Mouse (Mus musculus) MEL (cell line): Measurements from ENCODE around the gene Ppp1r32. TPM values are rescaled to one million over a fixed set of nuclear protein-coding genes. Genes with fewer than 3 reads are reported as not detected.

Experiments used
- DNase-seq: peaks from one replicate; pipeline ENCODE4 v3.0.0; 2011; ENCODE audit warnings: low read depth, low spot score
- H3K27ac ChIP-seq: 2 replicates; pipeline ENCODE4 v1.5.1; 2012; ENCODE audit warnings: low read depth, mild to moderate bottlenecking, control low read depth, low read length, moderate library complexity; ENCODE audit not compliant: control insufficient read depth
- H3K27me3 ChIP-seq, 2 experiments: fragments of 150-350 bp in 1 of 2; sonication (generic) in 1 of 2; 2 replicates each; pipeline ENCODE4 v1.6.1; 2012; ENCODE audit warnings: low read length in 2 of 2, mild to moderate bottlenecking in 2 of 2, improper control_type of control experiment in 1 of 2, moderate library complexity in 1 of 2; ENCODE audit not compliant: insufficient read depth in 2 of 2, control insufficient read depth in 1 of 2
- H3K36me3 ChIP-seq, 2 experiments: 2 replicates each; pipeline ENCODE4 v1.6.1; 2012 to 2014; ENCODE audit warnings: low read length in 2 of 2, improper control_type of control experiment in 1 of 2, inconsistent platforms in 1 of 2, mild to moderate bottlenecking in 1 of 2; ENCODE audit not compliant: insufficient read depth in 2 of 2, control insufficient read depth in 1 of 2
- H3K4me1 ChIP-seq, 2 experiments: fragments of 150-350 bp in 1 of 2; sonication (generic) in 1 of 2; 2 replicates each; pipeline ENCODE4 v1.6.1; 2012; ENCODE audit warnings: low read length in 2 of 2, improper control_type of control experiment in 1 of 2, mild to moderate bottlenecking in 1 of 2; ENCODE audit not compliant: insufficient read depth in 2 of 2, control insufficient read depth in 1 of 2
- H3K4me3 ChIP-seq, 2 experiments: fragments of 150-350 bp in 1 of 2; sonication (generic) in 1 of 2; 2 replicates each; pipeline ENCODE4 v1.5.1; 2012; ENCODE audit warnings: low read depth in 2 of 2, low read length in 2 of 2, mild to moderate bottlenecking in 2 of 2, moderate library complexity in 2 of 2, control low read depth in 1 of 2, improper control_type of control experiment in 1 of 2; ENCODE audit not compliant: control insufficient read depth in 1 of 2, insufficient read depth in 1 of 2
- H3K79me2 ChIP-seq: 2 replicates; pipeline ENCODE4 v1.6.1; 2012; ENCODE audit warnings: mild to moderate bottlenecking, low read length, moderate library complexity; ENCODE audit not compliant: control insufficient read depth, poor library complexity, insufficient read depth
- H3K9ac ChIP-seq: 2 replicates; pipeline ENCODE4 v1.6.1; 2012; ENCODE audit warnings: low read depth, mild to moderate bottlenecking, control low read depth, low read length, moderate library complexity; ENCODE audit not compliant: control insufficient read depth, poor library complexity, severe bottlenecking
- H3K9me3 ChIP-seq: fragments of 150-350 bp; sonication (generic); replicated peaks from 2 replicates; pipeline ENCODE4 v1.6.1; 2012; ENCODE audit warnings: mild to moderate bottlenecking, low read length, improper control_type of control experiment, moderate library complexity; ENCODE audit not compliant: insufficient read depth
- BHLHE40 ChIP-seq: IDR thresholded peaks from 2 replicates; pipeline ENCODE4 v1.6.1; 2012; ENCODE audit warnings: low read depth, mild to moderate bottlenecking, inconsistent platforms, low read length, improper control_type of control experiment, borderline replicate concordance
- CHD2 ChIP-seq: IDR thresholded peaks from 2 replicates; pipeline ENCODE4 v1.6.1; 2011; ENCODE audit warnings: low read length, improper control_type of control experiment
- E2F4 ChIP-seq: IDR thresholded peaks from 2 replicates; pipeline ENCODE4 v1.6.1; 2011; ENCODE audit warnings: low read depth, low read length, improper control_type of control experiment, borderline replicate concordance
- ELF1 ChIP-seq: IDR thresholded peaks from 2 replicates; pipeline ENCODE4 v1.6.1; 2014; ENCODE audit warnings: low read depth, mild to moderate bottlenecking, inconsistent platforms, low read length, improper control_type of control experiment, moderate library complexity
- EP300 ChIP-seq, 2 experiments: IDR thresholded peaks; 2 replicates each; pipeline ENCODE4 v1.6.1; 2011; ENCODE audit warnings: improper control_type of control experiment in 2 of 2, low read length in 2 of 2, low read depth in 1 of 2, mild to moderate bottlenecking in 1 of 2
- GABPA ChIP-seq: IDR thresholded peaks from 2 replicates; pipeline ENCODE4 v1.6.1; 2012; ENCODE audit warnings: low read depth, mild to moderate bottlenecking, inconsistent platforms, low read length, improper control_type of control experiment, moderate library complexity
- GATA1 ChIP-seq: IDR thresholded peaks from 2 replicates; pipeline ENCODE4 v1.6.1; 2011; ENCODE audit warnings: low read depth, low read length, improper control_type of control experiment
- HCFC1 ChIP-seq: IDR thresholded peaks from 2 replicates; pipeline ENCODE4 v1.6.1; 2012; ENCODE audit warnings: low read depth, mild to moderate bottlenecking, inconsistent platforms, low read length, improper control_type of control experiment, moderate library complexity
- MAFK ChIP-seq: IDR thresholded peaks from 2 replicates; pipeline ENCODE4 v1.6.1; 2011; ENCODE audit warnings: low read depth, mild to moderate bottlenecking, low read length, improper control_type of control experiment, borderline replicate concordance
- MAZ ChIP-seq: IDR thresholded peaks from 2 replicates; pipeline ENCODE4 v1.6.1; 2012; ENCODE audit warnings: low read depth, mild to moderate bottlenecking, inconsistent platforms, low read length, improper control_type of control experiment
- MEF2A ChIP-seq: IDR thresholded peaks from 2 replicates; pipeline ENCODE4 v1.6.1; 2014; ENCODE audit warnings: low read depth, mild to moderate bottlenecking, inconsistent platforms, low read length, improper control_type of control experiment; ENCODE audit not compliant: poor library complexity, insufficient replicate concordance, severe bottlenecking; ENCODE audit errors: extremely low read depth
- MXI1 ChIP-seq: IDR thresholded peaks from 2 replicates; pipeline ENCODE4 v1.6.1; 2011; ENCODE audit warnings: mild to moderate bottlenecking, low read depth, low read length, improper control_type of control experiment
- MYB ChIP-seq: IDR thresholded peaks from 2 replicates; pipeline ENCODE4 v1.6.1; 2011; ENCODE audit warnings: mild to moderate bottlenecking, low read depth, low read length, improper control_type of control experiment
- MYC ChIP-seq: IDR thresholded peaks from 2 replicates; pipeline ENCODE4 v1.6.1; 2011; ENCODE audit warnings: low read depth, mild to moderate bottlenecking, low read length, improper control_type of control experiment, moderate library complexity
- NRF1 ChIP-seq: IDR thresholded peaks from 2 replicates; pipeline ENCODE4 v1.6.1; 2014; ENCODE audit warnings: low read depth, mild to moderate bottlenecking, inconsistent platforms, low read length, improper control_type of control experiment, moderate library complexity; ENCODE audit not compliant: poor library complexity, insufficient read depth, severe bottlenecking
- POLR2A ChIP-seq, 2 experiments: IDR thresholded peaks; 2 replicates each; pipeline ENCODE4 v1.6.1; 2011 to 2012; ENCODE audit warnings: low read length in 2 of 2, mild to moderate bottlenecking in 2 of 2, control low read depth in 1 of 2, improper control_type of control experiment in 1 of 2, low read depth in 1 of 2, moderate library complexity in 1 of 2; ENCODE audit not compliant: control insufficient read depth in 1 of 2, insufficient read depth in 1 of 2, poor library complexity in 1 of 2
- POLR2AphosphoS2 ChIP-seq: IDR thresholded peaks from 2 replicates; pipeline ENCODE4 v1.6.1; 2011; ENCODE audit warnings: low read length, improper control_type of control experiment
- RAD21 ChIP-seq: IDR thresholded peaks from 2 replicates; pipeline ENCODE4 v1.6.1; 2011; ENCODE audit warnings: mild to moderate bottlenecking, low read depth, low read length, improper control_type of control experiment
- RCOR1 ChIP-seq: IDR thresholded peaks from 2 replicates; pipeline ENCODE4 v1.6.1; 2012; ENCODE audit warnings: low read depth, mild to moderate bottlenecking, inconsistent platforms, low read length, improper control_type of control experiment
- SIN3A ChIP-seq: IDR thresholded peaks from 2 replicates; pipeline ENCODE4 v1.6.1; 2012; ENCODE audit warnings: low read length, improper control_type of control experiment, inconsistent platforms
- SMC3 ChIP-seq: IDR thresholded peaks from 2 replicates; pipeline ENCODE4 v1.6.1; 2011; ENCODE audit warnings: low read depth, low read length, improper control_type of control experiment
- TAL1 ChIP-seq: IDR thresholded peaks from 2 replicates; pipeline ENCODE4 v1.6.1; 2012; ENCODE audit warnings: mild to moderate bottlenecking, inconsistent platforms, low read length, moderate library complexity, mixed read lengths
- TCF12 ChIP-seq: IDR thresholded peaks from 2 replicates; pipeline ENCODE4 v1.6.1; 2014; ENCODE audit warnings: low read depth, mild to moderate bottlenecking, inconsistent platforms, low read length, improper control_type of control experiment, moderate library complexity
- UBTF ChIP-seq: IDR thresholded peaks from 2 replicates; pipeline ENCODE4 v1.6.1; 2012; ENCODE audit warnings: low read depth, mild to moderate bottlenecking, inconsistent platforms, low read length, improper control_type of control experiment, moderate library complexity, borderline replicate concordance; ENCODE audit not compliant: insufficient read depth
- USF2 ChIP-seq, 2 experiments: IDR thresholded peaks; 2 replicates each; pipeline ENCODE4 v1.6.1; 2011 to 2012; ENCODE audit warnings: improper control_type of control experiment in 2 of 2, low read length in 2 of 2, borderline replicate concordance in 1 of 2, inconsistent platforms in 1 of 2, low read depth in 1 of 2, mild to moderate bottlenecking in 1 of 2; ENCODE audit not compliant: insufficient read depth in 1 of 2
- polyA plus RNA-seq, 2 experiments: library from polyadenylated mRNA; stranded (reverse) in 1 of 2; unstranded in 1 of 2; fragments of >175 nt in 1 of 2; fragments of >200 nt in 1 of 2; gene quantifications; 2 replicates each; pipeline versions ENCODE4 v1.2.1 to v1.2.4; 2012; ENCODE audit warnings: low replicate concordance in 2 of 2, low read depth in 1 of 2; ENCODE audit not compliant: insufficient read length in 2 of 2, insufficient read depth in 1 of 2, missing spikeins in 1 of 2
- total RNA-seq: library from RNA; depleted of rRNA; stranded (reverse); fragments of 300-350 nt; gene quantifications from 2 replicates; pipeline ENCODE4 v1.2.3, GENCODE M21; 2012

Gene Ppp1r32
- total and polyA plus RNA-seq, 3 experiments: 0.19 to 0.57 TPM; not detected in 1

DNA sequence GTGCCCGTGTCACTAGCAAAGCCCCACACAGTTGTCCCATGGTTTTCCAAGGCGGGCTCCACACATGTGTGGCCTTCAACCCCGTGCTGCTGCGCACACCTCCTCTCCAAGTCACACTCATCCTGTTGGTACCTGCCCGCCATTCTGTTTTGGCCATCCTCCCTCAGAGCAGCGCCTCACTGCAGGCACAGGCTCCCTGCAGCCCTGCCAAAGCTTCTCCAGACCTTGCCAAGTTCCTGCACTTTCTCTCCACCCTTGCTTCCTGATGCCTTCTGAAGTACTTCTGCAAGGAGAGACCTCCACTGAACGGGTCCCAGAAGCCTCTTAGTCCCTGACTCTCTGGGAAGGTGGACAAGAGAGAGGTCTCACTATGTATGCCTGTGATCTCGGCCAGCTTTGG is 53.4 kb downstream of the Ppp1r32 start:
- Histone ChIP-seq H3K27ac (no peak overlapping the region), H3K27me3 (peaks cover 0 to 2% of the 10 kb centered on the region in 2 experiments; a peak in 1 of 4 replicates), H3K9ac (no peak overlapping the region), H3K9me3 (no peaks in the 10 kb centered on the region), H3K36me3 (no peaks in the 10 kb centered on the region), H3K4me3 (no peak overlapping the region), H3K79me2 (no peaks in the 10 kb centered on the region), H3K4me1 (no peaks in the 10 kb centered on the region)
- TF ChIP-seq UBTF (no peak), RAD21 (no peak), MYB (no peak), MYC (no peak), TCF12 (no peak), TAL1 (no peak), HCFC1 (no peak), EP300 (IDR thresholded peaks at IDR 0.05; ENCODE audit: low read depth in 1 of 2, low read length in 2 of 2) (no peak), RCOR1 (no peak), POLR2A (IDR thresholded peaks at IDR 0.05; ENCODE audit: control insufficient read depth in 1 of 2, insufficient read depth in 1 of 2, low read depth in 1 of 2, low read length in 2 of 2, poor library complexity in 1 of 2) (no peak), POLR2AphosphoS2 (no peak), USF2 (IDR thresholded peaks at IDR 0.05; ENCODE audit: borderline replicate concordance in 1 of 2, insufficient read depth in 1 of 2, low read depth in 1 of 2, low read length in 2 of 2) (no peak), SMC3 (no peak), MEF2A (no peak), GATA1 (no peak)
- DNase-seq: no peak

DNA sequence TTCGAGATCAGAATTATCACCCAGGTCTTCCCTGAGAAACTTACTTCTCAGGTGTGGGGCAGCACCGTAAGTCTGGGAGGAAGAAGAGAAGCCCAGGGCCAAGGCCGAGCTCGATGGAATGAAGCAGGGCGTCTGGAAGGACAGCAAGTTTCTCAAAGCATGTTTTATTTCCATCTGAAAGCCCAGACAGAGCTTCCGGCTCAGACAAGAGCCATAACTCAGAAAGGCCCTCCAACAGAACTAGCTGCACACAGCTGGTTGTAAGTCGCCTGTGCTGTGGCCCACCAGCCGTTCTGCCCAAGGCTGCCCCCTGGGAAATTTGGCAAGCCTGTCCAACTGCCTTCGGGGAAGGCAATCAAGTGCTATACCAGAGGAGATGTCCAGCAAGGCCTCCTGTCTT is 55.3 kb downstream of the Ppp1r32 start:
- Histone ChIP-seq H3K27ac (no peak overlapping the region), H3K4me3 (no peak overlapping the region), H3K9me3 (no peaks in the 10 kb centered on the region), H3K36me3 (no peaks in the 10 kb centered on the region), H3K27me3 (no peaks in the 10 kb centered on the region; a peak in 1 of 4 replicates), H3K79me2 (no peaks in the 10 kb centered on the region), H3K9ac (no peak overlapping the region), H3K4me1 (no peaks in the 10 kb centered on the region)
- DNase-seq: no peak
- TF ChIP-seq CHD2: no peak
- TF ChIP-seq MAFK: no peak
- no peak for TF ChIP-seq MAZ
- no peak for TF ChIP-seq GABPA
- no peak for TF ChIP-seq MXI1
- no peak for TF ChIP-seq BHLHE40
- no peak for TF ChIP-seq NRF1
- no peak for TF ChIP-seq SIN3A
- no peak for TF ChIP-seq ELF1
- no peak for TF ChIP-seq E2F4
